Mouse (Mus musculus) Muller cell, postnatal 12 days (primary cell): ENCODE measurements around the gene Fxyd5.

Experiments used
- DNase-seq: peaks from one replicate; pipeline ENCODE4 v3.0.0-alpha.2; 2015; ENCODE audit errors: inconsistent ontology term

Gene Fxyd5

DNA sequence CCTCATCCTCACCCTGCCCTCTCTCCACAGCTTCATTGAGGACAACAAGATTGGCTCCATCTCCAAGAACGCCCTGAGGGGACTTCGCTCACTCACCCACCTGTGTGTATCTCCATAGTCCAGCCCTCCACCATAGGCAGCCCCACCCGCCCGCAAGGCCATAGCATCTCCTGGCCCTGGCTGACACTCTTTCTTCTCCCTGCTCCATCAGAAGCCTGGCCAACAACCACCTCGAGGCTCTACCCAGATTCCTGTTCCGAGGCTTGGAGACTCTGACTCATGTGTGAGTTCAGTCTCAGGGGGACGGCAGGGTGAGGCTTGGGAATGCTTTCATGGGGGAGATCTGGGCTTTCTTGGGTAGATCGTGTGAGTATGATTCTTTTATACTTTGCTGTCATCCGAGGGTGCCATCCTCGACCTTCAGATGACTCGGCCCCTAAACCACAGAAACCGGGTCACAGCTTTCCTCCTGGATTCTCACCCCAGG lies 20.8 kb upstream of the Fxyd5 start:
- DNase-seq: no peak

GRCm38 (mm10) chr7:31060621-31061010 lies 18.3 kb upstream of the Fxyd5 start:
- no peak for DNase-seq

DNA sequence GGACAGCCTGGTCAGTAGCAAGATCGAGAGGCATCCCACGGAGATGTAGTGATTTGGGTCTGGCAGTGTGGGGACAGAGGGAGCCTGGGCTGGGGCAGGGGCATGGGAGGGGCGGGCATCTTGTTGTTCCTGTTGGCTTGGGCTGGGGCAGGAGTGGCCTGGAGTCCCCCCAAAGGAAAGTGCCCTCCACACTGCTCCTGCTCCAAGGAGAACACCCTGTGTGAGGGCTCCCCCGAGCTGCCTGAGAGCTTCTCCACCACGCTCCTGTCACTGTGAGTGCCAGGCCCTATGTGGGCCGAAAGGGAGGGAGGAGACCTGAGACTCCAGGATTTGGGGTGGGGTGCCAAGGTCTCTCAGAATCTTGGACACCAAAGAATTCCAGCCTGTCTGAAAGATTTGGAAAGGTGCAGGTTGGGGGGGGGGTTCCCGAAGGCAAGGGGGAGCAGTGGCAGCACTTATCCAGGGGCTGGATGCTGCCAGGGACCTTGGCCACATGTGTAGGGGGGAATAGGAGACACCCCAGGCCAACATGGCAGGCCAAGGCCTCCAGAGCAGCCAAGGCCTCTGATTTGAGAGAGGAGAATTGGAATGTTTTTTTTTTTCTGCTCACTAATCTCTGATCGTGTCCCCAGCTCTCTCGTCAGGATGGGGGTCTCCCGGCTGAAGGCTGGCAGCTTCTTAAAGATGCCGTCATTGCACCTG lies 17.8 kb upstream of the Fxyd5 start:
- no peak for DNase-seq

GRCm38 (mm10) chr7:31059108-31059507 lies 16.8 kb upstream of the Fxyd5 start, which contains the start of gene Lgi4:
Gene Lgi4, plus strand, starts transcription at chr7:31059342.
- peak; percentile 80 for DNase-seq

- no peak for DNase-seq
Measured at GRCm38 (mm10) chr7:31058211-31058610, 15.9 kb upstream of the Fxyd5 start.

GRCm38 (mm10) chr7:31057730-31058129 lies 15.4 kb upstream of the Fxyd5 start:
- DNase-seq: no peak

- DNase-seq: no peak
Measured at GRCm38 (mm10) chr7:31057071-31057470, 14.8 kb upstream of the Fxyd5 start, which contains the start of gene Fxyd1. Gene Fxyd1, minus strand, starts transcription at chr7:31057199.

DNA sequence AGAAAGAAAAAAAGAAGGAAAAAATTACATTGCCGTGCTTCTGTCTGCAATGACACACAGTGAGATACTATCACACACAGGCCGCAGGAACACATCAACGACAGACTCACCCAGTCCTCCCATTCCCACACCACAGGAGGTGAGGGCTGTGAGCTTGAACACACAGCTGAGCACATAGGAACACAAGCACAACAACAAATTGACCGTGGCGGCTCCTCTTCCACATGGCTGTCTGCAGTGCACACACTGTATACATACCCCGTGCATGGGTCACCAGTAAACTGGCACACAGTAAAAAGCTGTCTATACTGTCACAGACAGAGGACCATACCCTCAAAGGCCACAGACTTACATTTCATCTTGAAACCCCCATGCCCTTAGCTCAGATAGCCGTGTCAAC lies 14.2 kb upstream of the Fxyd5 start:
- DNase-seq: no peak

DNA sequence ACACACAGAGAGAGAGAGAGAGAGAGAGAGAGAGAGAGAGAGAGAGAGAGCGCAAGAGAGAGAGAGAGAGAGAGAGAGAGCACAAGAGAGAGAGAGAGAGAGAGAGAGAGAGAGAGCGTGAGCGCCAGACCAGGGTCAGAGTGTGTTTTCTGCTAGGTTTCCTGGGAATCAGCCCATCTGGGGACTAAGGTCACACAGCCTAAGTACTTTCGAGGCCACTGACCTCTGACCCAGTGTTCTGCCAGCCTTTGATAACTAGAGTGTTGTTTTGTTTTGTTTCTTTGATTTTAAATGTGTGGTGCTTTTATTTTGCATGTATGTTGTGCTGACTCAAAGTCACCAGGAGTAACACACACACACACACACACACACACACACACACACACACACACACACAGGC lies 13.6 kb upstream of the Fxyd5 start:
- DNase-seq: no peak

GRCm38 (mm10) chr7:31055354-31055824 lies 13.1 kb upstream of the Fxyd5 start:
- DNase-seq: peak; percentile 85

- DNase-seq: no peak
Measured at GRCm38 (mm10) chr7:31054661-31055320, 12.5 kb upstream of the Fxyd5 start.

DNA sequence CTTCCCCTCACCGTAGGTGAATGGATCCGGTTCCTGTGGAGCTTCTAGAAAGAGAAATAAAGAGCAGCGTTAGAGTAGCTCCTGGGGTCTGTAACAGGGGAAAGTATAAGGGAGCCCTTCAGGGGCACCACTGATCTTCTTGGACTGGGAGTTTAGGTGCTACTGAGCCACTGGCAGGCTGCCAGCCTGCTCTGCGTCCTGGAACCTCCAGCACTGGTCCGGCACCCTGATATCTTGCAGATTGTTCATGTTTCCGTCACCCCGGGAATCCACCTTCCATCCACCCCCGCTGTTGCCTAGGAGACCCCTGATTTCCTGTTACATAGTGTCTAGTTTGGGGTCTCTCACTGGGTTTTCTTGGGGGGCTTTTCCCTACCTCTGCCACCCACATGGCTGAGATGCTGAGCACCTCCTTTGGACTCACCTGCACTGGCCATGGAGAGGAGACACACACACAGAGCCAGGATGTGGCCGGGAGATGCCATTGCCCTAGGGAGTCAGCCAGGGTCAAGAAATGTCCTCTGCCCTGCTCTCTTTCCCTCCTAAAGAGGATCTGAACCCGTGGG lies 11.7 kb upstream of the Fxyd5 start:
- DNase-seq: no peak

- DNase-seq: peak; percentile 70
Measured at GRCm38 (mm10) chr7:31052636-31053434, 10.6 kb upstream of the Fxyd5 start.

DNA sequence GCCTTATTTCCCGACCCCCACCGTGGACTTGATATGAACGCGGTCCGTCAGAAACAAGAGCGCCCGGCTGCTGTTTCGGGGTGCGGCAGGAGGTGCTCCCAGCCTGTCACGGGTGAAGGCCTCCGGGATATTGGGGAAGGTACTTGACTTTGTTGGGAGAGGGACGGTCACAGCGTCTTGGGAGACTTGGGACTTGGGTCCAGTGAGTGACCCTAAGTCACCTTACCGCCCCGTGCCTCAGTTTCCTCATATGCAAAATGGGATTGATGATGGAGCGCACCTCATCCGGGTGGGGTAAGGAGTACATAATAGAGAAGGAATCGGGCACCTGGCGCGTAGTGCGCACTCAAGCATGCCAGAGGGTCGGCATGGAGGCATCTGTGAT lies 10.0 kb upstream of the Fxyd5 start:
- no peak for DNase-seq

DNA sequence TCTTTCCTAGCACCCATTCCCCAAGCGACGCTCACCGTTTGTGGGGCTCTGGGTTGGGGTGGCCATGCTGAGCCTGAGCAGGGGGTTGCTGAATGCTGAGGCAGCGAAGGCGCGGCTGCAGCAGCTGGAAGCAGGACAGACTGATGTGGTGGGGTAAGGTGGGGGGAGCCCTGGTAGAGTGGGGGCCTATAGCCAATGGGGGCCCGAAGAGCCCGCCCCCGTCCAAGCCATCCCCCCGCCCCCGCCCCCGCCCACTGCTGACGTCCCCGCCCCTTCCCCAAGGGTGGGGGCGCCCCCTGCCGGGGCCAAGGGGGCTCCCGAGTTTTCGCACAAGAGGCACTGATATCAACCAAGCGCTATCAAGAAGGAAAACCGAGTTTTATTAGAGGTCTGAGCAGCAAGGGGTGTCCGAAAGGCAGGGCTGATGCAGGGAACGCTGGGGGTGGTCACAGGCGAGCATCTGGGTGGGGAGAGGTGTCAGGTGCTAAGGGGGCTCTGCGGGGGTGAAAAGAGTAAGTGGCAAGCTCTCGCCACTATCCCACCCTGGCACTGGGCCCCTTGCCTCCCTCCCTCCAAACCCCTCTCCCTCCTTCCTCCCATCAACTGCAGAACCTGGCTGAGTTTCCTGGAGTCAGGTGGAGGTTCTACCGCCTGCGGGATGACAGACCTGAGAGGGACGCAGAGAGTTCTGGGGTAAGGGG lies 9.2 kb upstream of the Fxyd5 start, which contains the start of gene Fxyd7:
TSS of gene Fxyd7 (minus strand) at position 147 of the 701 bp plus-strand sequence.
- no peak for DNase-seq

DNA sequence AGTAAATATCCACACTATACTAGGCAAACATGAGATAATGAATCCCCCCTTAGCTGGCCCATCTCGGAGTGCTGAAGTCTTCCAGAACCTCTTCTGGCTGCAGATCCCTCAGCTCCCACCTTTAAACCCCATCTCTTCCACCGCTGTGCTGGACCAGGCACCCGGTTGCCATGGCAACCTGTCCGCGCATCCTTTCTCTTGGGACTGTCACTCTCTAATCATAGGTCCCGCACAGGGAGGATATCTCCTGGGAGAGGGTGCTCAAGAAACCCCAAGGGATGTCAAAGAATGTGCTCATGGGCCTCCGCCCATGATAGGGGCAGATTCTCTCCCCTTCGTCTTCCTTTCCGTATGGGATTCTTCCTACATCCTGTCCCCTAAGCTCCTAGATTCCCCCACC lies 8.6 kb upstream of the Fxyd5 start:
- no peak for DNase-seq

DNA sequence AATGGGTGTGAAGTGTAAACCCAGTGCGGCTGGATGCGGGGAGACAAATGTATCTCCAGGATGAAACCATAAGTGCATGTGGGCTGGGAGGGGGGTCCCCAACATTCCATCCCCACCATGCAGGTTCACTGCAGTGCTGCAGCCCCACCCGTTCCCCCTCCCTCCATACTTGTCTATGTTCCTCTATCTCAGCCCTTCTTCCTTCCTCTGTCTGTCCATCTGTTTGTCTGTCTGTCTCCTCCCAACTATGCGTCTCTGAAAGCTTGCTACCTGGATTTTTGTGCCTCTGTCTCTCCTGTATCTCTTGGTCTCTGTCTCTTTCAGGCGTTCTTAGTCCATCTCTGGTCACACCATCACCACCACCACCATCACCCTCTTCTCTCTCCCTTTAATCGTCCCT lies 8.2 kb upstream of the Fxyd5 start:
- DNase-seq: no peak

GRCm38 (mm10) chr7:31049846-31050281 lies 7.6 kb upstream of the Fxyd5 start:
- DNase-seq: peak; percentile 39

- DNase-seq: no peak
Measured at GRCm38 (mm10) chr7:31049135-31049845, 7.0 kb upstream of the Fxyd5 start.

GRCm38 (mm10) chr7:31041662-31042315 lies 492 bp downstream of the Fxyd5 start:
- DNase-seq: peak; percentile 67
